Mouse (Mus musculus) adipocyte (in vitro differentiated cells): ENCODE results near the gene Pcca.

Experiments used
- DNase-seq: peaks from one replicate; pipeline ENCODE4 v3.0.0-alpha.2; 2016; ENCODE audit warnings: low spot score

The Pcca gene

DNA sequence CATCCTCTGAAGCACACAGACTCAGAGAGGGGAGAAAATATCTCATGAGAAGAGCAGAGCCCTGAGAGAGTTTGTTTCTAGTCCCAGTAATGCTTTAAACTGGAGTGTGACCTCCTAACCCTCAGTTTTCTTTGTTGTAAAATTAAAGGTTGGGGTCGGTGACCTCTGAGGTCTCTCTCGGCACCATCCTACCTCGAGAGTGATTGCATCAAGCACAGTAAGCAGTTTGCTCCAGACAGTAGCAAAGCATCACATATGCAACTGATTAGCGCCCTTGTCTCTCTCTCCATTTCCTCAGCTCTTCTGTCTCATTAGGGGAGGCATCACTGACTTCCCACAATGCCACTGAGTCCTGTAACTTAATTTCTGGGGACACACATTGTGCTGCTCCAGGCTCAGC is 302.1 kb downstream of the Pcca start:
- DNase-seq = no peak

DNA sequence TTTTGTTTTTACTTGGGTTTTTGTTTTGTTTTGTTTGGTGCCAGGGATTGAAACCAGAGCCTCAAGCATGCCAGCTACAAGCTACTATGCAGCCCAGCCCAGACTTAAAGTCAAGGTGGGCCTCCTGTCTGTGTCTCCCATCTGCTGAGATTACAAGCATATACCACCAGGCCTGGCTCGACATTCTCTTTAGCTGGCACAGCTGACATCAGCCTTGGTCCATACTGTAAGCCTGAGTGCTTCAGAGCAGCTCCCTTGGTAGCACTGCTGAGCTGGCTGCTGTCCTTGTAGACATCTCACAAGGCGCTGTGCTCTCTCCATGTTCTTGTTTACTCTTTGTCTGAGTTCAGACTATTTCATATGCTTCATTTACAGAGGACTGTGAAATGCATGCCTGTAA is 302.9 kb downstream of the Pcca start:
- DNase-seq = no peak

DNA sequence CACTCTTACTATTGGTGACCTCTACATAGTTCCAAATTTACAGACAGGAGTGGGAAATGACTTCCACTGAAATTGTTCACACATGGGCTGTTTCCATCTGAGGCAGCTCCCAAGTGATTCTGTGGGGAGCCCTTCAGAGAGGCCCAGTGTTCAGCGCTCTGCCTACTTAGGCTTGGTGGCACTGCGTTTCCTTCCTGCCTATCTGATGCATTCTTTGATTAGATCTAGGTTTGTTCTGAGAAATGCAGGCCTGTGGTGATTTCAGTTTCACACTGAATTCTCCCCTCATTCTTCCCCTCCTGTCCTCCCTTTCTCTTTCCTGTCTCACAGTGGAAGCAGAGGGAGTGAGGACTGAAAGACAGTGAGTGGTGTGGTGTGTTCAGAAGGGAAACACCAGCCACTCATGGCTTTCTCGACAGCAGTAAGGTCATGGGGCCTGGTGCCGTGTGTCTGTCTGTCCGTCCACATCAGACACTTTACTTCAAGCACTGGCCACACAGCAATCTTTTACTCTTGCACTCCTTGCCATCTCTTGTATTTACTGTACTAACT is 318.5 kb downstream of the Pcca start:
- DNase-seq = no peak

DNA sequence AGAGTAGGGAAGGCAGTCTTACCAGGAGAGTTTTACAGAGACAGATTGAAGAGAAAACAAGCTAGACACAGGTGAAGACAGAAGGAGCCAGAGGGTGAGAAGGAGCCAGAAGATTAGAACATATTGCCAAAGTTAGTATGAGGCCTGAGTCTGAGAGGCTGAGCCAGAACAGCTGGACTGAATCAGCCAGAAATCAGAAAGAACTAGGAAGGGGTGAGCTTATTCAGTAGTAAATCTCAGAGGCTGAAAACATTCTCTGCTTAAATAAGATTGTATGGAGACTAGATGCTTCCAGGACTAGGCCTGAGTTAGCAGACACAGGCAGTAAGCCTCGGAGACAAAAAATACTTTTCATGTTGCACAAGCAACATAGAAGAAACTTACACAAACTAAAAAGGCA is 325.7 kb downstream of the Pcca start:
- no peak for DNase-seq

DNA sequence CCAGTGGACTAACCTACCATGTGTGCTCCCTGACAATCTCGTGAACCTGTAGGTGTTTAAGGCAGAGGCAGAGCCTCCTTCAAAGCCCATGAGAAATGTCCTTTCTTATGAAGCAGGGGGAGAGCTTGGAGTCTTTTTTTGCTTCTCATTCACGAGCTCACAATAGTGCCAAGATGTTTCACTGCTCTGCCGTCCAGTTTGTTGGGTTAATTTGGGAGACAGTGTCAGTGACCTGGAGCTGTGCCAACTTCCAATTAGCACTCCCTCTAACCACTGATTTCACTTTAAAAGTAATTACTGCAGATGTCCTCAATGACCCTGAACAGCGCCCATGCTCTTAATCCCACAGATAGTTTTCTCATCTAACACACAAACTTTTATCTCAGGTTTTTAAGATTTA is 328.5 kb downstream of the Pcca start:
- DNase-seq = no peak

DNA sequence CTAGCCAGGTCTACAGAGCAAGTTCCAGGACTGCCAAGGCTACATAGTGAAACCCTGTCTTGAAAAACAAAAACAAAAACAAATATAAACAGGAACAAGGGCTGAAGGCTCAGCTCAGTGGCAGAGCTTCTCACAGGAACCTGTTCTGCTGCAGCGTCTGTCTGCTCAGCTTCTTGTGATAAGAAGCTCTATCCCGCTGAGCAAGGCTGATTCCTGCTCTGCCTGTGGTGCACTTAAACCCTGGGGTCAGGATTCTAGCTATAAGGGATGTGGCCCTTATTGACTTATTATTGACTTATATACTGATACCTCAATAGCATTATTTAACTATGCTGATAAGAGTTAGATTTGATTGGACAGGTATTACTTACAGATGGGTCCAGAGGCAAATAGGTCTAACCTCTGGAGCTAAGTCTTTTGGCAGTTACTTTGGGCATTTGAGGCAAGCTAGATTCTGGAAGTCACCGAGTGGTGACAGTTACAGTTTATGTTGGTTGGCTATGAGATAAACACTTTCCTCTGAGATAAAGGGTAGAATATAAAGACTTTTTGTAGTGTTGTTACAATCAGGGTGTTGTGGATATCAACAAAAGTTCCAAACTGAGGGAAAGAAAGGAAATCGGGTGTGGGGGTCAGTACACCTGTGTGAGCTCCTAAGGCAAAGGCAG is 331.5 kb downstream of the Pcca start:
- no peak for DNase-seq

DNA sequence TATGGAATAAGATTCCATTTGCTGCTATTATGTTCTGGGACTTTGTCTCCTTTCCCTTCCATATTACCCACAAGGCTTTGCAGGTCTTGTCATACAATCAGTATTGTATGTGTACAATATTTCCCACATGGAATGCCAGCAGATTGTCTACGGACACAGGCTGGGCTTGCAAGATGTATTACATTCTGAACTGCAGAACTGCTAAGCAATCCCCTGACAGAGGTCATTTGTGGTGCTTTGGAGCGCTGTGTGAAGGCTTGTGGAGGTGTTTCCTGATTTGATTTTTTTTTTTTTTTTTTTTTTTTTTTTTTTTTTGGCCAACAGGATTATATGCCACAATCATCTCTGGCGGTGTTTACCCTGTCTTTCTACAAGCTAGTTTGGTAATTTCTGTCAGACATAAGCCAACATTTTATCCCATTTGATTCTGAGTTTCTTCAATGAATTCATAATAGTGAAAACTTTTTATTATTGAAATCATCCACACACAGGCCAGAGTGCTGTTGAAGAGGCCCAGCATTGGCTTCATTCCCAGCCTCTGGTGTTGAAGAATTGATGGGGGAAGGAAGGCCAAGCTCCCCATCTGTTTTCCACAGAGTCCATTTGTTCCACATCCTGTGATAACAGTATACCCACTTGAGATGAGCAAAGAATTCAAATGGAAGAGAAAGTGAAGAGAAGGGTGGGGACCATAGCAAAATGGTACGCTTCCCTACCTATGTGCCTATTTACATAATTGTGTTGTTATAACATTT is 333.6 kb downstream of the Pcca start:
- DNase-seq = peak; percentile 35

DNA sequence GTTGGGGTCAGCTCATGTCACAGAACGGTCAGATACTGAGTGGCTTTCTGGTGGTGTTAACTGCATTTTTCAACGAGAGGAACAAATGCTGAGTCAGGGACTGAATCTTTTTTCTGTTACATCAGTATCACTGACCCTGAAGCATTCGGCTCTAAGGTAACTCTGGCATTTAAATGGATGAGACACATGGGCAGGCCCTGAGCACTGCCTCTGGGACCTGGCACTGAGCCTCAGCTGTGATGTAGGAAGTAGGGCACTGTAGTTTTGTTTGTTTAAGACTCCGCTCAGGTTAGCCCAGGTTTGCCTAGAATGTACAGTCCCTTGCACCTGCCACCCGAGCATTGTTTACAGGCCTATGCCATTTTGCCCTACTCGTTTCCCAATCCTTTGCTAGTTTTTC is 335.7 kb downstream of the Pcca start:
- DNase-seq = peak; percentile 8

DNA sequence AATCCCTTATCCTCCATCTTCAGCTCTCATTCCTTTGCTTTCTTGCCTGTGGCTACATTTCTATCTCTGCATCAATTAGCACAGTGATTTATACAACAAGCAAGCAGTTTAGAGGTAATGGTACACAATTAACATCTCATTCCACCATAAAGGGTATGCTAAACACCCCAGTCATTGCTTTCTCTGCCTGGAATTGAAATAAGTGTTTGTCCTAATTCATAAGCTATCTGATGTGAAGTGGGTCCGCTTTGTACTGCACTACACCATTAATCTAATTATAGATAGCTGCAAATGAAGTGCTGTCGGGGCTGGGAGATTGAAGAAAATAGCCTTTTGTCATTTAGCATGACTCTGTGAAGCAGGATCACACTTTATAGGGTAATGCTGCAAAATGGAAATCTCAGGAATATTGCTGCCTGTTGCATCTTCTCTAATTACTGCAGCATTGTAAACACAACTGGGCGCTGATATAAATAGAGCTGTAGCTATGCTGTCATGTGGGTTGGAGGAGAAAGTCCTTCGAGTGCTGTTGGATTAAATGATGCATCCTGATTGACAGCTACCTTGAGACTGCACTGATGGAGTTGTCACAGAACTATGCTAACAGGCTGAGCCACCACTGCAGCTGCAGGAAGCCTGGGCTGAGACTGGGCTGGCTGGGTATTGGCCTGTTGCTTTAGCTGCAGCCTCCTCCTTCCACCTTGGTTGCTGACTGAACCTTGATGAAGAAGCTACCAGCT is 337.9 kb downstream of the Pcca start:
- no peak for DNase-seq

DNA sequence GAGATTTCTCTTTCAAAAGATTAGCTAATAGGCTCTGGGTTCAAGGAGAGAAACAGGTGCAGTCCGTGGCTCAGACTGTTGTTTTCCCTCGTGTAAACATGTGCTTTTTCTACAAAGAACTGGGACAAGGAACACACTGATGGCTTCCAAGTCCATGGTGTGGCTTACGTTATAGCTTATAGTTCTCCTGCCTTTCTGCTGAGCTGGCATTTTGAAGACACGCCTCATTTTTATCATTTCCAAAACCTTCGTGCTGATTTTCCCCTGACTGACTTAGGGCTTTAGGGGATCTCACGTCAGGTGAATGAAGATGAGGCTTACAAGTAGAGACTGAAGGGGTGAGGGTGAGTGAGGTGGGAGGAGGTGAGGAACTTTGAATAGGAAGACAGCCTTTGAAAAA is 338.5 kb downstream of the Pcca start:
- no peak for DNase-seq

DNA sequence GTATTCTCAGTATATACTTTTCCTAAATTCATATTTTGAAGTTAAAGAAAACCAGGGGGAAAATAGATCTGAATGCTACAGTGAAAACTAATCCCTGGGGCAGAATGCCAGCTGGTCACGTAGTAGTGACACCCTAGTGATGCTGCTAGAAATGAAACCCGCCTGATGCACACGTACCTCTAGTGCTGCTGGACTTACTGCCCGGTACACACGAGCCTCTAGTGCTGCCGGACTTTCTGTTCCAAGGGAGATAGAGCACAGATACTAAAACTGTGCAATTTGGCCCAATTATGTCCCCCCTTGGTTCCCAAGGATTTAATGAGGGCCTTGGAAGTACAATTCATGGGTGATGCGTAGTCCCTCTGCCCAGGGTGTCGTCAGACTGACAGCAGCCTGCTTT is 340.9 kb downstream of the Pcca start:
- no peak for DNase-seq

DNA sequence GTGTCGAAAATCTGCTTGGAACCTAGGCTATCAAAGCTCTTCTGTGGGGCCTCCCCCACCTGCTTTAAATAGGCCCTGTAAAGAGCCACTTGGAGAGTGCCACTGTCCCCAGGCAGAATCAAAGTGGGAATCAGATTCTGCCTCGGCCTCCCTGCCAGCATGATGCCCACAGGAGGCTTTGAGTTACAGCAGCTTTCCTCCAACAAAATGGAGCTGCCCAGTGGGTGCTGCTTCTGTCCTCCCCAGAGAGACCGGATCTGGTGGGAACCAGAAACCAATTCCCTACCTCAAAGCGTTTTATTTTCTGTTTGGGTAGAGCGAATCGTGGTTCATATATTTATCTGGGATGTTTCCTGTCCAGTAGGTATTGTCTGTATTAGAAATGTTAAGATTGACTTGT is 341.5 kb downstream of the Pcca start:
- DNase-seq = no peak

DNA sequence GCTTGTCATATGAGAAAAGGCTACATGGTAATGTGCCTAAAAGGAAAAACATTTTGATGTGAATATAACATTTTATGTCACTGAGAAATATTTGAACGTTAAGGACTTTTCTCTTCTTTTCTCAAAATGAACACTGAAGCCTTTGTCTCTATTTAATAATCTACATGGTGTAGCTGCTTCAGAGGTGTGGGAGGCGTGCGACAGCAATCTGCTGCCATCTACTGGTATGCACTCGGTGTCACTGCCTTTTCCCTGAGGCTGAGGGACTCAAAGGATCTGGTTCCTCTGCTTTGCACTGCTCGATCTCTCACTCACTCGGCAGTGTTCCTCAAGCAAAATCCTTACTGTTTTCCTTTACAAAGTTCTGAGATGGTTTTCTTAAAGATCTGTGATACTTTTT is 342.0 kb downstream of the Pcca start:
- peak; percentile 82 for DNase-seq

DNA sequence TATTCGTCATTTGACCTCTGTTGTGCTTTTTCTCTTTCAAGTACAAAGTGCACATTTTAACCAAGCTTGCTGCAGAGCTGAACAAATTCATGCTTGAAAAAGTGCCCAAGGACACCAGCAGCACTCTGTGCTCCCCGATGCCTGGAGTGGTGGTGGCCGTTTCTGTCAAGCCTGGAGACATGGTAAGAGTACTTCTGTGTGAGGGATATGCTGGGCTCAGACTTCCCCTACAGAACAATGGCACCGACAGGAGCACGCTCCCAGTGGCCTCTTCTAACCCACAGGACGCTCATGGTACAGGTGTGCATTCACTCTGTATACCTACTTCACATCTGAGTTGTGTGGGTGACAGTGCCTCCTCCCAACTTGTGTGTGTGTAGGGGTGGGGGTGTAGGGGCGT is 342.6 kb downstream of the Pcca start:
- no peak for DNase-seq

DNA sequence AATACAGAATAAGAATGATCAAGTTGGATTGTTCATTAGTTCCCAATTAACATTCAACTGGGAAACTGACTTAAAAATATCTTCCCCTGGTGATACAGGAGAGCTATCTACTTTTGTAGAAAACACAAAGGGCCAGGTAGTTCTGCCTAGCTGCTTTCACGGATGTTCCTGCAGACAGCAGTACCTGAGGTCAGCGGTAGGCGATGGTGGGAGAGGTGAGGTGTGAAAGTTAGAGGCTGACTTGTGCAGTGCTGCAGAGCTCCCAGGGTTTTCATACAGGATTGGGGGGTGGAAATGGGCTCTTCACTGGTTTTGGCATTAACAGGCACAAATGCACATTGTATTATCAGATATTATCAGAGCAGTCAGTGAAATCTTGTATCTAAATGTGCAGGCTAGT is 343.7 kb downstream of the Pcca start:
- no peak for DNase-seq

DNA sequence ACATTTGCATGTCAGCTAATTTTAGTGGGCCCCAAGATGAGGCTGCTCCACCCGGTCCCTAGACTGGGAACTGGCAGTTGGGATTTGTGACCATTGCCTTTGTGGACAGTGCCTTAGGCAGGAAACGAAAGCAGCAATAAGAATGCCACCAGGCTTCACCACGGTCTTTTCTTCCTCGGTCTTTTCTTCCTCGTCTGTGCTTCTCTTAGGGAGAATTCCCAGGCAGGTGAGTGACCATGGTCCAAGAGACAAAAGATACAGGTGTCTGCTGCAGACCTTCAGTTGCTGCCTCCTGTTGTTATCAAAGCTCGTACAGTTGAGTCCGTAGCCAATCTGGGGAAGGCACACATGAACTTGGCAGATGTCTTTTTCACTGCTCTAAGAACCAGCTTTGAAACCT is 346.2 kb downstream of the Pcca start:
- DNase-seq = no peak

DNA sequence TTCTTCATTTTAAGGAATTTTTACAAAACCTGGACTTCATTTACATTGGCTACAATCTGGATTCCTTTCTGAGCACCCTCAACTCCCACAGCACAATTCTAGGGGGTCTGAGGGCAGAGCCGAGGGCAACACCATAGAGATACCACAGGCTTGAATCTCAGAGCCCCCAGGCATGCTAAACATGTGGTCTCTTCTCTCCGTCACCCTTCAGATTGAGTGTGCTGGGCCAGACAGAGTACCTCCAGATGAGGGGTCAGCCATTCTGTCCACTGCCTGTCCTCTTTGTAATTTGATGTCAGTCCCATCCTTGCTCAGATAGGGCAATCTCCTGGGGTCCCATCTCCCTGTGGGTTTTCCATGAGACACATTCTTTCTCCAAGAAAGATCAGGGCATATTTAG is 347.6 kb downstream of the Pcca start:
- DNase-seq = no peak

DNA sequence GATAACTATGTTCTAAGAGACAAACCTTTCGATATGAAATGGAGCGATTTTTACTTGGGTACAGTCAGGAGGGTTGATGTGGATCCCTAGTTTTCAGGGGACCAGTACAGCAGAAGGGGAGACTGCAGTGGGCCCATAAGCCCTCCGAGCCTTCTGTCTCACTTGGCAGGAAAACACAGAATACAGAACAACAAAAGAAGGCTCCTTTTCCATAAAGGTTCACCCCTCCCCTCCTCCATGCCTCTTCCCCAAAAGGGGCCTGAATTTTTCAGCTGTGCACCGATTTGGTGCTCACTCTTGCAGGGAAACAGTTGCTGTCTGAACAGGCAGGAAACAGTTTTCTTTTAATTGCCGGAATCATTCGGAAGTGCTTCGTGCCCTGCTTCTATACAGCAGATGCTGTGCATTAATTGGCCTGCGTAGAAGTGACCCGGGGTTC is 348.1 kb downstream of the Pcca start:
- no peak for DNase-seq

DNA sequence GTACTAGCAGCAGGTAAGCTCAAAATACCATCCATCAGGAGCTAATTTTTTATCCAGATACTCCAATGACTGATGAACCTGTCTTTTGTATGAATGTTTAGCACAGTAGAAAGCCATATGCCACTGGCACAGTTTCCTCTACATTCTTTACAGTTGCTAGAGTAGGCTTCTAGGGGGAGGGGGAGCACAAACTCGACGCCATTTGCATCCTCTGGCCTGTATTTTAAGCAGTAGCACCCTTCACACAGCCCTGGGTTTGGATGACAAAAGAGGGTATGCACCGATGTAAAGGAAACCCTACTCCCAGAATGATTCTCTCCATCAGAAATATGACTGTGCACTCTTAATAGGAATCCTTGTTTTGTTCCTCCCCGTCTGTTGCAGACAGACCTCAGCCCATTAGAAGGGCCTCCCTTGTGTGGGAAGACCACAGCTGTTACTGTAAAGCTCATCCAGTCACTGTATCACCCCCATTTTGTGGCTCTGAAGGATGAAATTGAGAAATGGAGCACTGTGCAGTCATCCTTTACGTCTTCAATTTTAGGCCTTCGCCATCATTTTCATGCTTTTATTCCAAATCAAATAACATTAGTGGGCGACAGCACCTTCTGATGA is 348.8 kb downstream of the Pcca start:
- DNase-seq = no peak

DNA sequence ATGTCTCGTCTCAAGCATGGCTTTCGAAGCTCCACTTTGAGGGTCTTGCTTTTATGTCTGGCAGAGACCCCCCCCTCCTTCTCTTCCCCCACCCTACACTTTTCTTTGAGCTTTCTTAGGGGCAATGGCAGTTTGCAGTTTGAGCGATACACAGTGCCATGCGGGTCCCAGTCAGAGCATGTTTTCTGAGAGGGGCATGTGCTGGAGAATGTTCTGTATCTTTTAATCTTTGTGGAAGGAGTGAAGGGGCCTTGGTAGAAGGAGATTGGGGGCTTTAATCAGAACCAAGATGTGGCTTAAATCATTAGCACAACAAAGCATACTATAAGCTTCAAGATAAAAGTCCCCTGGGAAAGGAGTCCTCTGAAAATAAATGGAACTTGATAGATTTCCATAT is 349.3 kb downstream of the Pcca start:
- no peak for DNase-seq

DNA sequence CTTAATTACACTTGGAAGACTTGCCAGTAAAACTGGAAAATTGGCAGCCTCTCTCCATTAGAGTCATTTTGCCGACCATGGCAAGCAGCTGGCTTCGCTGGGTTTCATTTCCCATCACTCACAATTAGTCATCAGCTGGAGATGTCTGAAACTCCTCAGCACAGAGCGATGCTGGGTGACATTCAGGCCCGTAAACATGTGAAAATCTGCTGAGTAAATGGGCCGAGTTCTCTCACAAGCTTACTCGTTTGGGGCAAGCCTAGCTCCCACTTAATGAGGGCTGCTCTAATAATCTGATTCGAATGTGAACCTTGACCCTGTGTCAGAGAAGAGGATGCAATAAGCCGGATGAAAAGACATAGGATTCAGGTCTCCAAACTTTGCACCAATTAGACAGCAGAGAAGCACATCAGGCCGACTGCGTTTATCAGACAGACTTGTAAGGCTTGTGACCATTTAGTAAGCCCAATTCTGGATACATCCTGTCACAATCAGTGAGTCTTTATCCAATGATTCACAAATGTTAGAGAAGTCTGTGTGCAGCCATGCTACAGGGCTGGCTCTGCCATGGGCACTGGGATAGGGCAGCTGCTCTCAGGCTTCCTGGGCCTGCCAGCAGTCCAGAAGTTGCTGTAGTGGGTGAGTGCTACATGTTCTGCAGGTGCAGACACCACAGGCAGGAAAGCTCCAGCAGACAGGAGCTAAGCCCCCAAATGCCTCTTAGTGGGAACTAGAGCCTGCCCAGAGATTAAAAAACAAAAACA is 349.9 kb downstream of the Pcca start:
- peak; percentile 33 for DNase-seq

DNA sequence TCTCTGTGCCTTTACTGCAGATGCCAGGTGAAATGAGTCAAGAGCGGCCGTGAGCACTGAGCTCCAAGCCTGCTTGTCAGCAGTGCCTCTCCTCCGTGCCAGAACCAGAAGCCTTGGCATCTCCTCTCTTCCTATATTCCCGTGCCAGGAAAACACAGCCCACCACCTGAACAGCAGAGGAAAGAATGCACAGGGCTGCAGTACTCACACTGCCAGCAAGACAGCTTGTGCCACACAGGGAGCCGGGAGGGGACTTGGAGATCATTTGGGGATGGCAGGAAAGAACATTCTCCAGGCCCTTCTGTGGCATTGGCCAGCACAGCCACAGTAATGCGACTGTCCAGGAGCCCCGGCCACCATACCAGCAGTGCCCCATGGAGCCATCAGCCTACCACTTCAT is 351.8 kb downstream of the Pcca start:
- DNase-seq = no peak
